Mouse (Mus musculus) heart, adult 2 months (tissue): Measurements from ENCODE around the gene Adam1a. TPM values are rescaled to one million over a fixed set of nuclear protein-coding genes. Genes with fewer than 3 reads are reported as not detected.

ENCODE experiments used
- DNase-seq, 2 experiments: peaks; one replicate each; pipeline ENCODE4 v3.0.0; 2021
- H3K27ac ChIP-seq: fragments of 200-600 bp; 2 replicates; pipeline ENCODE4 v1.8.1; 2022
- H3K27me3 ChIP-seq: fragments of 200-500 bp; 2 replicates; pipeline ENCODE4 v1.6.1; 2012; ENCODE audit warnings: mild to moderate bottlenecking, low read length, inconsistent platforms, mixed read lengths; ENCODE audit not compliant: control insufficient read depth, insufficient read depth
- H3K36me3 ChIP-seq: fragments of 200-500 bp; 2 replicates; pipeline ENCODE4 v1.6.1; 2012; ENCODE audit warnings: low read length, inconsistent platforms; ENCODE audit not compliant: control insufficient read depth, insufficient read depth
- H3K4me1 ChIP-seq: fragments of 200-500 bp; 2 replicates; pipeline ENCODE4 v1.6.1; 2011; ENCODE audit warnings: low read length; ENCODE audit not compliant: control insufficient read depth, insufficient read depth
- H3K4me3 ChIP-seq: fragments of 200-600 bp; 2 replicates; pipeline ENCODE4 v1.8.1; 2022
- H3K79me2 ChIP-seq: fragments of 200-500 bp; replicated peaks from 2 replicates; pipeline ENCODE4 v1.6.1; 2012; ENCODE audit warnings: mild to moderate bottlenecking, inconsistent platforms, low read length, moderate library complexity, mixed read lengths; ENCODE audit not compliant: control insufficient read depth, insufficient read depth
- H3K9ac ChIP-seq: fragments of 200-500 bp; 2 replicates; pipeline ENCODE4 v1.6.1; 2012; ENCODE audit warnings: low read depth, mild to moderate bottlenecking, control low read depth, inconsistent platforms, low read length, mixed read lengths
- CTCF ChIP-seq: fragments of 200-600 bp; IDR thresholded peaks from 2 replicates; pipeline ENCODE4 v1.8.1; 2022; ENCODE audit warnings: antibody characterized with exemption, mild to moderate bottlenecking, moderate library complexity
- EP300 ChIP-seq: fragments of 200-500 bp; IDR thresholded peaks from 2 replicates; pipeline ENCODE4 v1.6.1; 2011; ENCODE audit warnings: low read depth, low read length, control low read depth; ENCODE audit not compliant: insufficient read depth
- POLR2A ChIP-seq: fragments of 200-500 bp; IDR thresholded peaks from 2 replicates; pipeline ENCODE4 v1.6.1; 2011; ENCODE audit warnings: mild to moderate bottlenecking, low read depth, low read length, control low read depth; ENCODE audit not compliant: insufficient read depth
- WGBS: fragments of 180-500 bp; shearing (Covaris S2); methylation state at CpG from one replicate; pipeline ENCODE4 v1.1.7; 2018; 5-methylcytosine and 5-hydroxymethylcytosine counted together
- intact Hi-C: fragments of 180-260 bp; cut with DNase I; formaldehyde crosslinking; loops from one replicate; pipeline ENCODE4 v1.15.1; 2025
- polyA plus RNA-seq: library from polyadenylated mRNA; depleted of rRNA; stranded (reverse); fragments of >200 nt; gene quantifications from 2 replicates; pipeline ENCODE4 v1.2.3, GENCODE M21; 2012
- total RNA-seq, 2 experiments: library from RNA; stranded (reverse); gene quantifications; 2 replicates each; pipeline ENCODE4 v1.2.3; 2021

The Adam1a gene
- total and polyA plus RNA-seq, 3 experiments: 1.0 to 3.4 (median 2.5) TPM

GRCm38 (mm10) chr5:121570787-121571186 is 25.5 kb upstream of the Adam1a start:
- H3K79me2 ChIP-seq: no peaks in the 10 kb centered on the region
- TF ChIP-seq EP300 (no peak), POLR2A (no peak)
- no peaks in the 10 kb centered on the region for H3K4me1 ChIP-seq
- no peaks in the 10 kb centered on the region for H3K36me3 ChIP-seq
- intact Hi-C loops: no loop called here
- no peak overlapping the region for H3K27ac ChIP-seq
- H3K9ac ChIP-seq: no peak overlapping the region
- H3K4me3 ChIP-seq: no peak overlapping the region
- no peaks in the 10 kb centered on the region for H3K27me3 ChIP-seq
- no peak for DNase-seq
- WGBS: 59% methylated on average over 1 of the region's 1 CpGs

- no peak overlapping the region for H3K4me3 ChIP-seq
- no peak overlapping the region for H3K27ac ChIP-seq
- H3K9ac ChIP-seq: no peak overlapping the region
- no peaks in the 10 kb centered on the region; the same call in 1 of the 2 replicates for H3K4me1 ChIP-seq
- intact Hi-C loops: no loop called here
- no peaks in the 10 kb centered on the region for H3K27me3 ChIP-seq
- WGBS: 84% methylated on average over 9 of the region's 9 CpGs
- H3K79me2 ChIP-seq: no peaks in the 10 kb centered on the region
- no peak for TF ChIP-seq CTCF
- TF ChIP-seq EP300: no peak
- no peak for TF ChIP-seq POLR2A
- no peak for DNase-seq
- no peaks in the 10 kb centered on the region for H3K36me3 ChIP-seq
Observed at GRCm38 (mm10) chr5:121569881-121570420, 24.7 kb upstream of the Adam1a start.

- WGBS: 92% methylated on average over 16 of the region's 16 CpGs
- intact Hi-C loops: no loop called here
Observed at GRCm38 (mm10) chr5:121566035-121566681, 20.9 kb upstream of the Adam1a start.

GRCm38 (mm10) chr5:121564468-121564895 is 19.2 kb upstream of the Adam1a start:
- peak; percentile 88 to 90 for DNase-seq
- Histone ChIP-seq H3K79me2 (no peaks in the 10 kb centered on the region), H3K4me3 (no peak overlapping the region), H3K27me3 (no peaks in the 10 kb centered on the region), H3K36me3 (no peaks in the 10 kb centered on the region), H3K9ac (peak overlapping the region; percentile 34), H3K27ac (peak overlapping the region; percentile 26; the same call in 1 of the 2 replicates), H3K4me1 (peaks cover 3% of the 10 kb centered on the region; the same call in 1 of the 2 replicates)
- 5% methylated on average over 11 of the region's 11 CpGs for WGBS
- intact Hi-C loops: loop anchor here (1.0 kb wide), 2 partner anchors 18 to 38 kb away; no protein-coding TSS in a partner anchor
- TF ChIP-seq POLR2A (no peak), EP300 (0 out of 2 replicates have a peak, but pooled peaks have one; percentile 39), CTCF (peak; percentile 98)

More at GRCm38 (mm10) chr5:121566035-121566681, 20.9 kb upstream of the Adam1a start:
- Histone ChIP-seq H3K36me3 (no peaks in the 10 kb centered on the region), H3K79me2 (no peaks in the 10 kb centered on the region), H3K27ac (no peak overlapping the region), H3K27me3 (no peaks in the 10 kb centered on the region), H3K4me3 (no peak overlapping the region), H3K4me1 (peaks cover 3% of the 10 kb centered on the region; the same call in 1 of the 2 replicates), H3K9ac (no peak overlapping the region)
- no peak for DNase-seq
- TF ChIP-seq EP300 (no peak), CTCF (no peak), POLR2A (no peak)

GRCm38 (mm10) chr5:121562436-121562835 is 17.2 kb upstream of the Adam1a start:
- no peak overlapping the region for H3K9ac ChIP-seq
- no peaks in the 10 kb centered on the region for H3K79me2 ChIP-seq
- WGBS: 74% methylated on average over 3 of the region's 3 CpGs
- H3K27ac ChIP-seq: no peak overlapping the region
- H3K36me3 ChIP-seq: no peaks in the 10 kb centered on the region
- no peak for TF ChIP-seq EP300
- no peak for TF ChIP-seq POLR2A
- TF ChIP-seq CTCF: no peak
- intact Hi-C loops: no loop called here
- no peak for DNase-seq
- no peaks in the 10 kb centered on the region for H3K27me3 ChIP-seq
- H3K4me1 ChIP-seq: peaks cover 3% of the 10 kb centered on the region; the same call in 1 of the 2 replicates
- H3K4me3 ChIP-seq: no peak overlapping the region

- H3K27ac ChIP-seq: no peak overlapping the region
- no peaks in the 10 kb centered on the region for H3K27me3 ChIP-seq
- no peaks in the 10 kb centered on the region; the same call in none of the 2 replicates for H3K79me2 ChIP-seq
- TF ChIP-seq POLR2A (no peak), EP300 (no peak), CTCF (no peak)
- 73% methylated on average over 7 of the region's 7 CpGs for WGBS
- H3K4me1 ChIP-seq: peaks cover 3% of the 10 kb centered on the region
- DNase-seq: no peak
- H3K4me3 ChIP-seq: no peak overlapping the region
- peaks cover 2% of the 10 kb centered on the region; the same call in 1 of the 2 replicates for H3K36me3 ChIP-seq
- intact Hi-C loops: loop anchor here (5.0 kb wide), 1 partner anchor 152 kb away; the partner anchor contains the start of gene Naa25
- H3K9ac ChIP-seq: no peak overlapping the region
Observed at GRCm38 (mm10) chr5:121549196-121549595, 3.9 kb upstream of the Adam1a start.
